Mouse (Mus musculus) mature B cell (primary cell): ENCODE results near the gene Fyco1.

ENCODE experiments used
- in situ Hi-C: fragments of 300-500 bp; cut with MboI; formaldehyde crosslinking; loops from 2 replicates; pipeline ENCODE4 v1.14.3; 2019

Fyco1 gene

DNA sequence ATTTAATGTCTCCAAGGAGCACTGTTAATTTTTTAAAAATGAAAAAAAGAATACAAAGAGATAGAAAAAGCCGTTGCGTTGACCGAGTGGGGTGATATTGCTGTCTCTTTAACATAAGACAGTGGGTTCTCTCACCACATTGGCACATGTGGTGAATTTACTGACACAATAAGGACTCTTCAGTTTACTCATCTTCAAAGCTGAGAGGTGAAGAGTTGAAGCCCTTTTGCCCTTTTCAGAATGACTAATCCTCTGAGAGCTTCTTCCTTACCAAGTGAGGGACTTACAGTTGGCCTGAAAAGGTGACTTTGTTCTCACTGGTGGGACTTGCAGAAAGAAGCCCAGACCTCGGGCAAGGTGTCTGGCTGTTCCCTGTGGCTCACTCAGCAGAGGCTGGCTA is 110.9 kb downstream of the Fyco1 start:
- in situ Hi-C loops = no loop called here
